Mouse (Mus musculus): Measurements from ENCODE around the gene Sccpdh. TPM values are rescaled to one million over a fixed set of nuclear protein-coding genes. Genes with fewer than 3 reads are reported as not detected.

The Sccpdh gene
- polyA plus RNA-seq (2012; rRNA removed) = 66.9 and 75.0 TPM in 2 replicates

GRCm38 (mm10) chr1:179668013-179668805 lies at the start of gene Sccpdh:
TSS of gene Sccpdh (plus strand) at chr1:179668210.
- TF ChIP-seq CTCF (IDR thresholded peaks at IDR 0.05; ENCODE audit: extremely low read depth, insufficient read depth, low read length) (no peak), POLR2A (IDR thresholded peaks at IDR 0.05; ENCODE audit: extremely low read depth, insufficient read depth, low read length) (0 out of 2 replicates have a peak, but pooled peaks have one; percentile 10)
- H3K4me1 ChIP-seq (ENCODE audit: control insufficient read depth, insufficient read depth, low read length) = peaks cover 3% of the 10 kb centered on the region
- peak within 1 kb of the TSS; percentile 68; the same call in 1 of the 2 replicates for H3K27ac ChIP-seq (ENCODE audit: insufficient read depth, low read length)
- peak within 1 kb of the TSS; percentile 79 for H3K4me3 ChIP-seq (ENCODE audit: insufficient read depth, low read length)

DNA sequence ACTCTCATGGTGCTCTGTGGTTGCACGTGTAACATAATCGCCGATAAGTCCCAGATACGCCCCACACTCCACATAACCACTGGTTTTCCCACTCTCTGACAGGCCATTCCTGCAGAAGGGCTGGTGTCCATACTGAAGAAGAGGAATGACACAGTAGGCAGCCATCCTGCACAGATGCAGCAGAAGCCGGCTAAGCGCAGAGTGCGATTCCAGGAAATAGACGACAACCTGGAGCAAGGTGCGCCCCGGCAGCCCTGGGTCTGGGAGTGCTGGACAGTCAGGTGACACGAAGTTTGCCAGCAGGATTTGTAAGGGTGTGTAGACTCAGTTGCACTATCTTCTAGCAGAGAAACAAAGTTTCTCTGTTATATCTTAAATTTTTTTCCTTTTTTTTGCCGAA lies 45.3 kb upstream of the Sccpdh start:
- Histone ChIP-seq H3K4me1 (ENCODE audit: control insufficient read depth, insufficient read depth, low read length) (no peaks in the 10 kb centered on the region), H3K27ac (ENCODE audit: insufficient read depth, low read length) (no peak overlapping the region), H3K4me3 (ENCODE audit: insufficient read depth, low read length) (no peak overlapping the region)
- TF ChIP-seq CTCF (IDR thresholded peaks at IDR 0.05; ENCODE audit: extremely low read depth, insufficient read depth, low read length) = no peak

- Histone ChIP-seq H3K4me1 (ENCODE audit: control insufficient read depth, insufficient read depth, low read length) (no peaks in the 10 kb centered on the region), H3K4me3 (ENCODE audit: insufficient read depth, low read length) (no peak overlapping the region), H3K27ac (ENCODE audit: insufficient read depth, low read length) (no peak overlapping the region)
- TF ChIP-seq POLR2A (IDR thresholded peaks at IDR 0.05; ENCODE audit: extremely low read depth, insufficient read depth, low read length) (no peak), CTCF (IDR thresholded peaks at IDR 0.05; ENCODE audit: extremely low read depth, insufficient read depth, low read length) (peak; percentile 43)
These were observed 44.4 kb upstream of the Sccpdh start for GRCm38 (mm10) chr1:179623657-179624056.

DNA sequence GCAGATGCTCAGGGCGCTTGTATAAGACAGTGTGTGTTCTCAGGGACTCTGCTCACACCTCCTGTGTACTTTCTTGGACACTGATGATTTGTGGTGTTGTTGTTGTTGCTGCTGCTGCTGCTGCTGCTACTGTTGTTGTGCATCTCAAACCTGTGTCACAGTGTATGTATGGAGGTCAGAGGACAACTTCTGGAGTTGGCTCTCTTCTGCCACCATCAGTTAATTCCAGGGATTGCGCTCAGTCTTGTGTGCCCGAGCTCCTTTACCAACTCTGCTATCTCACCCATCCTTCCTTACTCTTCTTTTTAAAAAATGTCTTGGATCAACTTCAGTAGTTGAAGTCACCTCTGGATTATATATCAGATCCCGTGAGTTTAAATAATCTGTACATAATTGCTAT lies 43.7 kb upstream of the Sccpdh start:
- Histone ChIP-seq H3K4me1 (ENCODE audit: control insufficient read depth, insufficient read depth, low read length) (no peaks in the 10 kb centered on the region), H3K4me3 (ENCODE audit: insufficient read depth, low read length) (no peak overlapping the region), H3K27ac (ENCODE audit: insufficient read depth, low read length) (no peak overlapping the region)
- no peak for TF ChIP-seq POLR2A (IDR thresholded peaks at IDR 0.05; ENCODE audit: extremely low read depth, insufficient read depth, low read length)
- TF ChIP-seq CTCF (IDR thresholded peaks at IDR 0.05; ENCODE audit: extremely low read depth, insufficient read depth, low read length) = peak; percentile 66

GRCm38 (mm10) chr1:179627855-179628254 lies 40.2 kb upstream of the Sccpdh start:
- TF ChIP-seq CTCF (IDR thresholded peaks at IDR 0.05; ENCODE audit: extremely low read depth, insufficient read depth, low read length) (no peak), POLR2A (IDR thresholded peaks at IDR 0.05; ENCODE audit: extremely low read depth, insufficient read depth, low read length) (no peak)
- Histone ChIP-seq H3K27ac (ENCODE audit: insufficient read depth, low read length) (no peak overlapping the region), H3K4me3 (ENCODE audit: insufficient read depth, low read length) (no peak overlapping the region), H3K4me1 (ENCODE audit: control insufficient read depth, insufficient read depth, low read length) (no peaks in the 10 kb centered on the region)

DNA sequence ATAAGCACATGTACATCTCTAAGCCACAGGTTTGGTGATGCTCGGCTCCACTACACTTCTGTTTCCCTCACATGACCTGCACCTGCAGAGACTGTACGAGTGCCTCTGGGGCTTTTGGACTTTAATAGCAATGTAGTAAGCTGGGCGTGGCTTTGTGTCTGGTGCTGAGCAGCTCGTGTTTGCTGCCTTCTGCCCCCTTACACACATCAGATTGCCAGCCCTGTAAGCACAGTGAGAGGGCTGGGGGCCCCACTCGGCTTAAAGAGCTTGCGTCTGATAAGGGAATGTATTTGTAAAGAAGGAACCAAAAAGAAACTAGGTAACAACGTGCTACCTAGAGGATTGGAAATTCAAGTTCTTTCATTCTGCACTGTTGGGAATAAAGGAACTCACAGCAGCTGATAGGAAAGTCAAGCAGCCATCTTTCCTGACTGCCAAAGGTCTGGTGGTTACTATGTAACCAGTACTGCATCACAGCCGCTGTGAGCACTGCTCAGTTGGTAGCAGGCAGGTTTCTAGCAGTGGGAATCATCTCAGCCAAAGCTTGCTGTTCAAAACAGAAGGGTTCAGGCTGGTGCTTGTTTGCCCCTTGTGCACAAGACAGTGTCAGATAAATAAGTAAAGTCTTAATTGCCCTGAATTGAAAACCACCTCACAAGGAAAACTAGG lies 39.4 kb upstream of the Sccpdh start:
- no peak overlapping the region for H3K4me3 ChIP-seq (ENCODE audit: insufficient read depth, low read length)
- no peak for TF ChIP-seq POLR2A (IDR thresholded peaks at IDR 0.05; ENCODE audit: extremely low read depth, insufficient read depth, low read length)
- TF ChIP-seq CTCF (IDR thresholded peaks at IDR 0.05; ENCODE audit: extremely low read depth, insufficient read depth, low read length) = no peak

DNA sequence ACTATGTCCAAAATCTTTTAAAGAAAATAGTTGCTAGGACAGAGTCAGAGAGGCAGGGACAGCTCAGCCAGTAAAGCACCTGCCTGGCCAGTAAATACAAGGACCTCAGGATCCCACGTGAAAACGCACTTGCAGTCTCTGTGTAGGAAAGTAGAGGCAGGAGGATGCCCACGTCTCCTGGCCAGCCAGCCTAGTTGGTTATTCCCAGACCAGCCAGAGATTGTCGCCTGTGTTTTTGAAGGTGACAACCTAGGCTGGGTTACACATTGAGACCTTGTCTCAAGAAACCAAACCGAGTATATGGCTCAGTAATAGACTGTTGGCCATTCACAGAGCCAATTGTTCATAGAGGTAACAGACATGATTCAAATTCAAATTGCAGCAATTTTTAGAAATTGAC lies 38.7 kb upstream of the Sccpdh start:
- no peak overlapping the region for H3K4me3 ChIP-seq (ENCODE audit: insufficient read depth, low read length)
- no peak for TF ChIP-seq POLR2A (IDR thresholded peaks at IDR 0.05; ENCODE audit: extremely low read depth, insufficient read depth, low read length)
- TF ChIP-seq CTCF (IDR thresholded peaks at IDR 0.05; ENCODE audit: extremely low read depth, insufficient read depth, low read length) = no peak
- H3K27ac ChIP-seq (ENCODE audit: insufficient read depth, low read length) = no peak overlapping the region
- H3K4me1 ChIP-seq (ENCODE audit: control insufficient read depth, insufficient read depth, low read length) = no peaks in the 10 kb centered on the region

More for the DNA sequence above, 39.4 kb upstream of the Sccpdh start:
- no peaks in the 10 kb centered on the region for H3K4me1 ChIP-seq (ENCODE audit: control insufficient read depth, insufficient read depth, low read length)
- H3K27ac ChIP-seq (ENCODE audit: insufficient read depth, low read length) = no peak overlapping the region

DNA sequence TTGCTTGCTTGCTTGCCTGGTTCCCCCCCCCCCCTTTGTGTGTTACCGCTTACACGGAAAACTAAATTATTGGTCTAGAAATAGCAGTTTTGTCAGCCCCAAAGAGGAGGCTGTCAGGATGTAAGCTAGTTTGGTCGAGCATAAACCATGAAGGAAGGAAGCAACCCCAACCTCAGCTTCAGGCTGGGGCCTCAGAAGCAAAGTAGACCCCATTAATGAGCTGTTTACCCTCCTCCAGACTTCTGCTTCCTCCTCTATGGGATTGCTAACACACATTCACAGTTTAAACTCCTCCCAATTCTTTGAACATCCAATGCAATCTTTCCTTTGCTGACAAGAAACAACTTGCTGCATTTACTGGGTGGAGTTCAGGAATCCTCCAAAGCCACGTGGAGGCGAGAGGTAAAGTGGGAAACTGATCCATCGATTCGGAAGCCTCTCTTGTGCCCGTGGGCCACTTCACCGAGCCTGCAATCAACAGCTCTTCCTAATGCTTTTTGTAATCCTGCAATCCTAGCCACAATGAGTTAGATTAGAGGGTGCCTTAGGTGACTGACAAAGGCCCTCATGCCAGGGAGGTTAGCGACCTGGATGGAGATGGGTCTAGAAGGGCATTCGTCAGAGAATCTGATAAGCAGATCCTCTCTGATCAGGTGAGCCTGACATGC lies 35.1 kb upstream of the Sccpdh start:
- TF ChIP-seq CTCF (IDR thresholded peaks at IDR 0.05; ENCODE audit: extremely low read depth, insufficient read depth, low read length) (no peak), POLR2A (IDR thresholded peaks at IDR 0.05; ENCODE audit: extremely low read depth, insufficient read depth, low read length) (no peak)
- H3K4me1 ChIP-seq (ENCODE audit: control insufficient read depth, insufficient read depth, low read length) = no peaks in the 10 kb centered on the region
- no peak overlapping the region for H3K27ac ChIP-seq (ENCODE audit: insufficient read depth, low read length)
- H3K4me3 ChIP-seq (ENCODE audit: insufficient read depth, low read length) = no peak overlapping the region

- Histone ChIP-seq H3K4me3 (ENCODE audit: insufficient read depth, low read length) (no peak overlapping the region), H3K27ac (ENCODE audit: insufficient read depth, low read length) (no peak overlapping the region), H3K4me1 (ENCODE audit: control insufficient read depth, insufficient read depth, low read length) (no peaks in the 10 kb centered on the region)
- TF ChIP-seq CTCF (IDR thresholded peaks at IDR 0.05; ENCODE audit: extremely low read depth, insufficient read depth, low read length) = peak; percentile 45
- TF ChIP-seq POLR2A (IDR thresholded peaks at IDR 0.05; ENCODE audit: extremely low read depth, insufficient read depth, low read length) = no peak
These were observed 34.6 kb upstream of the Sccpdh start for GRCm38 (mm10) chr1:179633414-179633752.
